Mouse (Mus musculus) erythroblast, adult 5-6 weeks (primary cell): ENCODE measurements around the gene Vmn2r116. TPM values are rescaled to one million over a fixed set of nuclear protein-coding genes. Genes with fewer than 3 reads are reported as not detected.
"Not testable (repeated sequence)": the region's sequence is repeated elsewhere in the genome, so short reads cannot be mapped to it uniquely, and the experiment has no call there.

ENCODE experiments used
- ATAC-seq: replicated peaks from 2 replicates; pipeline ENCODE4 v1.8.0; 2016; ENCODE audit warnings: moderate number of reproducible peaks, mild to moderate bottlenecking, moderate TSS enrichment, inconsistent platforms; ENCODE audit not compliant: poor library complexity, low FRiP score, severe bottlenecking
- total RNA-seq, 2 experiments: library from RNA; stranded (forward) in 1 of 2; stranded (reverse) in 1 of 2; fragments of 150-400 nt in 1 of 2; fragments of 200-764, 138-1000 nt in 1 of 2; gene quantifications; 2 replicates each; pipeline versions ENCODE4 v1.2.3 to v1.2.4; 2015 to 2017; ENCODE audit warnings: low replicate concordance in 2 of 2

Vmn2r116 gene
- total RNA-seq (2015; ENCODE audit: low replicate concordance) (not detected in 2 replicates), total RNA-seq (2017; ENCODE audit: low replicate concordance) (not detected in 2 replicates)

- ATAC-seq: not testable (repeated sequence)
Observed at GRCm38 (mm10) chr17:23384304-23384703, at the start of gene Vmn2r116. TSS of gene Vmn2r116 (plus strand) at chr17:23384604.

GRCm38 (mm10) chr17:23343441-23343840 is 41.0 kb upstream of the Vmn2r116 start, which contains the start of gene Vmn2r115:
TSS of gene Vmn2r115 (plus strand) at chr17:23343741.
- not testable (repeated sequence) for ATAC-seq

GRCm38 (mm10) chr17:23351644-23352043 is 32.8 kb upstream of the Vmn2r116 start:
- no peak for ATAC-seq

GRCm38 (mm10) chr17:23433150-23433679 is 48.8 kb downstream of the Vmn2r116 start:
- ATAC-seq: no peak

Other genes starting within 250 kb of the Vmn2r116 start
- gene Zfp40, start 191.4 kb upstream of the Vmn2r116 start, total RNA-seq (2015; ENCODE audit: low replicate concordance): 3.3 and 8.3 TPM in 2 replicates
- 1.1 and 2.4 TPM in 2 replicates for gene Zfp40, start 191.4 kb upstream of the Vmn2r116 start, total RNA-seq (2017; ENCODE audit: low replicate concordance)
- not detected in 2 replicates for gene Vmn2r114, start 72.1 kb upstream of the Vmn2r116 start, total RNA-seq (2015; ENCODE audit: low replicate concordance)
- gene Vmn2r114, start 72.1 kb upstream of the Vmn2r116 start, total RNA-seq (2017; ENCODE audit: low replicate concordance): not detected in 2 replicates
- not detected in 2 replicates for gene Vmn2r115, start 40.9 kb upstream of the Vmn2r116 start, total RNA-seq (2015; ENCODE audit: low replicate concordance)
- gene Vmn2r115, start 40.9 kb upstream of the Vmn2r116 start, total RNA-seq (2017; ENCODE audit: low replicate concordance): not detected in 2 replicates
- gene Vmn2r117, start 95.1 kb downstream of the Vmn2r116 start, total RNA-seq (2015; ENCODE audit: low replicate concordance): not detected in 2 replicates
- not detected in 2 replicates for gene Vmn2r117, start 95.1 kb downstream of the Vmn2r116 start, total RNA-seq (2017; ENCODE audit: low replicate concordance)
- gene Zfp213, start 179.6 kb downstream of the Vmn2r116 start, total RNA-seq (2015; ENCODE audit: low replicate concordance): 1.7 and 2.5 TPM in 2 replicates
- gene Zfp213, start 179.6 kb downstream of the Vmn2r116 start, total RNA-seq (2017; ENCODE audit: low replicate concordance): 0.34 and 2.5 TPM in 2 replicates
- not detected in 2 replicates for gene Zfp13, start 214.9 kb downstream of the Vmn2r116 start, total RNA-seq (2015; ENCODE audit: low replicate concordance)
- not detected in 2 replicates for gene Zfp13, start 214.9 kb downstream of the Vmn2r116 start, total RNA-seq (2017; ENCODE audit: low replicate concordance)
- not detected in 2 replicates for gene Zscan10, start 216.3 kb downstream of the Vmn2r116 start, total RNA-seq (2015; ENCODE audit: low replicate concordance)
- gene Zscan10, start 216.3 kb downstream of the Vmn2r116 start, total RNA-seq (2017; ENCODE audit: low replicate concordance): not detected in 2 replicates